Mouse (Mus musculus): ENCODE data around the gene Dmrt3. TPM values are rescaled to one million over a fixed set of nuclear protein-coding genes. Genes with fewer than 3 reads are reported as not detected.
A peak's percentile ranks its signal among the peaks of the same experiment; 100 is the strongest.

The Dmrt3 gene
- total RNA-seq, 1 experiment from 2014 or later: 0.35 TPM

DNA sequence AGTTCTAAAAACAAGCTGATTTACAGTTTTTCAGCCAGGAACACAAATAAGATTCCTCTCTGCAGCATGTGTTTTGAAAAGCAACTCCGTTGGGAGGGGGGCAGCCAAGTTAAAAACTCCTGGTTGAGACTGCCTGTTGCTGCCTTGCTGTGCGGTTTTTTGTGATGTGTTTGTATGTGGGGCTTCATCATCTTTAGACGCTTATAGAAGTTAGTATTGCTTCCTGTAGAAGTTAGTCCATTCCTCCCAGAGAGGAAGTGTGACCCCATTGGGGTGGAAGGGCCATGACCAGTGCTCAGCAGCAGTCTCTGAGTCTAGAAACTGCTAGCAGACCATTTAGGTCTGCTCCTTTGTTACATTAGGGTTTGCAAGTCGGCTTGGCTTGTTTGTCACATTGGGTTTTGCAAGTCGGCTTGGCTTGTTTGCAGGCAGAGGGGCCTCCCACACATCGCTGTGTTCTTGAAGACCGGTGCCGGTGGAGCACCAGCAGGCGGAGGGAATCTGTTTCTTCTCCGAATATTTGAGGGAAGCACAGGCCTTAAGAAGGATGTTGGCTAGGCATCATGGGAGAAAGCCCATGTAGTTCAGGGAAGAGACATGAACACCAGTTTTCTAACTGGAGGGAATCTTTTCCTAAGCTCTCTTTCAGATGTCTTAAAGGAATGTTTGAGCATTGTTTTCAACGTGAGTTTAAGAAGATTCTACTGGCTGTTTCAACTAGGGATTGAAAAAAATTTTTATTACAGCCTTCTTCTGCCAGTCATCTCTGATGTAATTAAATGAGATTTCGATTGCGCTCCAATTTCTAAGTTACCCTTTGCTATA, 3.6 kb downstream of the Dmrt3 start:
- ATAC-seq (ENCODE audit: extremely low read depth, insufficient number of reproducible peaks, low FRiP score, poor library complexity, severe bottlenecking): no peak

GRCm38 (mm10) chr19:25615889-25616288, 5.8 kb downstream of the Dmrt3 start:
- ATAC-seq (ENCODE audit: extremely low read depth, insufficient number of reproducible peaks, low FRiP score, poor library complexity, severe bottlenecking): no peak

- peak; percentile 47; the same call in 1 of the 2 replicates for ATAC-seq (ENCODE audit: extremely low read depth, insufficient number of reproducible peaks, low FRiP score, poor library complexity, severe bottlenecking)
These were observed 12.5 kb downstream of the Dmrt3 start for GRCm38 (mm10) chr19:25622291-25623251.

DNA sequence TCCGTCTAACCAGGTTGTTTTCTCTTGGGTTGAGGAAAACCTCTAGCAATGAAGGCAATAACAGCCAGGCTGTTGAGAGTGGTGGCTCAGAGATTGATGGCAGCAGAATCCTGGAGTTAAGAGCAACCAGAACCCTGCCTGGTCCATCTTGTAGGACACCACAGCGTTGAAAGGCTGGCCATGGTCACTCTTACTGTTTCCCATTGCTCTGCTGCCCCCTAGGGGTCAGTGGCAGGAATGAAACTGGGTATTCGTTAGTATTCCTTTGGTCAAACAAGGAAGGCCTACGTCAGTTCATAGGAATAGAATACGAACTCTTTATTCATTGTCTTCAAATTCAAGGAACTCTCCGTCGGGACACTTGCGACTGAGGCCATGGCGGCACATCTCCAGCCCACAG, 18.4 kb downstream of the Dmrt3 start:
- ATAC-seq (ENCODE audit: extremely low read depth, insufficient number of reproducible peaks, low FRiP score, poor library complexity, severe bottlenecking): peak; percentile 48; the same call in 1 of the 2 replicates

- no peak for ATAC-seq (ENCODE audit: extremely low read depth, insufficient number of reproducible peaks, low FRiP score, poor library complexity, severe bottlenecking)
These were observed 25.0 kb downstream of the Dmrt3 start for GRCm38 (mm10) chr19:25635119-25635518.

GRCm38 (mm10) chr19:25635622-25636244, 25.6 kb downstream of the Dmrt3 start:
- no peak for ATAC-seq (ENCODE audit: extremely low read depth, insufficient number of reproducible peaks, low FRiP score, poor library complexity, severe bottlenecking)

DNA sequence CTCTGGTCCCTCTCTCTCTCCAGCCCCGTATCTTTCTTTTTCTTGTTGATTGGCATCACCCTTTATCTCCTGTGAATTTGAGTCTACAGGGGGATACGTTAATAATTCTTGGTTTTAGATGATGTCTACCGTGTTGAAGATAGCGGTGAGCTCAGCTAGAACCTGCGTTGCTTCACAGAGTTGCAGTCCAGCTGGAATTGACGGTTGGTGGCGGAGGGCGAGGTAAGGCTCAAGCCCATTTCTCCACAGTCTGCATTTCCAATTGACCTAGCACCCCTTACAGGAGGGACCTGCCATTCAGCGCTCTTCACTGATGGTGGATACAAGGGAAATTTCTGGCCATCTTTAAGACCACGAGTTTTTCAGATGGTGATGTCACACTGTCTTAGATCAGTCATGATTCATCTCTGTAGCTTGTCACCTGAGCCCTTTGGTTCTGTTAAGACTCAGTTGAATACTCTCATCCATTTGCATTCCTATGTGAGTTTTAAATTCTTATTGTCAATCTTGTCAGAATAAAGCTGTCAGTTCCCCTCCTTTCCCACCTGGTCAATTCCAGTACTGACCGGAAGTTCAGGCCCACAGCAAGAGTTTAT, 28.8 kb downstream of the Dmrt3 start:
- no peak for ATAC-seq (ENCODE audit: extremely low read depth, insufficient number of reproducible peaks, low FRiP score, poor library complexity, severe bottlenecking)

- no peak for ATAC-seq (ENCODE audit: extremely low read depth, insufficient number of reproducible peaks, low FRiP score, poor library complexity, severe bottlenecking)
These were observed 31.7 kb downstream of the Dmrt3 start for GRCm38 (mm10) chr19:25641786-25642185.

GRCm38 (mm10) chr19:25647136-25647535, 37.0 kb downstream of the Dmrt3 start:
- no peak for ATAC-seq (ENCODE audit: extremely low read depth, insufficient number of reproducible peaks, low FRiP score, poor library complexity, severe bottlenecking)

- ATAC-seq (ENCODE audit: extremely low read depth, insufficient number of reproducible peaks, low FRiP score, poor library complexity, severe bottlenecking): no peak
These were observed 38.6 kb downstream of the Dmrt3 start for GRCm38 (mm10) chr19:25648701-25649100.

GRCm38 (mm10) chr19:25650474-25650873, 40.4 kb downstream of the Dmrt3 start:
- no peak for ATAC-seq (ENCODE audit: extremely low read depth, insufficient number of reproducible peaks, low FRiP score, poor library complexity, severe bottlenecking)

- no peak for ATAC-seq (ENCODE audit: extremely low read depth, insufficient number of reproducible peaks, low FRiP score, poor library complexity, severe bottlenecking)
These were observed 42.5 kb downstream of the Dmrt3 start for GRCm38 (mm10) chr19:25652560-25652959.

GRCm38 (mm10) chr19:25654034-25654749, 44.1 kb downstream of the Dmrt3 start:
- ATAC-seq (ENCODE audit: extremely low read depth, insufficient number of reproducible peaks, low FRiP score, poor library complexity, severe bottlenecking): no peak

DNA sequence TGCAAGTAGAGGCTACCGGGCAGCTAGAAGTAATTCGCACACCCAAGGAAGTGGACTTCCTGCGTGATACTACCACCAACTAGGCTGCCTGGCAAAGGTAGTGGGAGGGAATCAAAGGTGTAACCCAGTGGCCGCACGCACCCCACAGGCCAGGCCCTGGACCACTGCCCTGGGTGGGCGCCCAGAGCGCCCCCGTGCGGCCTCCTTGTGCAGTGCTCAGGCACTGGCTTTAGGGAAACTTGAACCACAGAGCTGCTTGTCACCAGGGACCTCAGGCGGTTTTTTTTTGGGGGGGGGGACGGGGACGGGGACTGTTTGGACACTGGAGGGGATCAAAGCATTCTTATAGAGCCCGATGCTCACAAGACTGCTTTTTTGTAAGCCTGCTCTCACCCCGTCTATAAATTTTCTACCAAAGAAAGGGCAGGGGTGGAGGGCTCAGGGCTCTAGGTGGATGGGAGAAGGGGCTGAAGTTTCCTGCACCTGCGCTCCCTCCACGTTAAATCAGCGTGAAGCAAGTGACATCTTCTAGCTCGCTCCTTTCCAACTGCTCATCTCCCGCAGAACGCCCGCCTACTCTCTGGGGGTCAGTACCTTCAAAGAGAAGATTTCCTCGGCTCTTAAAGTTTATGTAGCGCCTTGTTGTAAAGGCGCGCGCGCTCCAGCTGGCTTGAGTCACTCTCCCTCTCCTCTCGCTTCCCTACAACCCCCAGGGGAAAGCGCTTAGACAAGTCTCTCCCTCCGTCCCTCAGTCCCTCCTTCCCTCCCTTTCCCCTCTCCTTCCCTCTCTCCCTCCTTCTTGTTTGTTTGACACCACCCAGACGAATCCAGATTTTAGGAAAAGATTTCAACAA, 55.6 kb downstream of the Dmrt3 start:
- no peak for ATAC-seq (ENCODE audit: extremely low read depth, insufficient number of reproducible peaks, low FRiP score, poor library complexity, severe bottlenecking)

GRCm38 (mm10) chr19:25667836-25668235, 57.7 kb downstream of the Dmrt3 start:
- no peak for ATAC-seq (ENCODE audit: extremely low read depth, insufficient number of reproducible peaks, low FRiP score, poor library complexity, severe bottlenecking)

- ATAC-seq (ENCODE audit: extremely low read depth, insufficient number of reproducible peaks, low FRiP score, poor library complexity, severe bottlenecking): no peak
These were observed 59.6 kb downstream of the Dmrt3 start for GRCm38 (mm10) chr19:25669593-25670248.

Data from neutrophil, adult 5-6 weeks (primary cell).